Mouse (Mus musculus) urinary bladder, postnatal 10 days (tissue): Measurements from ENCODE around the gene Senp1.

Experiments used
- DNase-seq: peaks from one replicate; pipeline ENCODE4 v3.0.0; 2022; ENCODE audit warnings: low spot score

Gene Senp1

GRCm38 (mm10) chr15:98093121-98094011 is at the start of gene Senp1:
Gene Senp1, minus strand, starts transcription at chr15:98093744.
- peak; percentile 60 for DNase-seq

- no peak for DNase-seq
Measured at GRCm38 (mm10) chr15:98142515-98142914, 49.0 kb upstream of the Senp1 start.

GRCm38 (mm10) chr15:98140809-98141208 is 47.3 kb upstream of the Senp1 start:
- no peak for DNase-seq

- no peak for DNase-seq
Measured at GRCm38 (mm10) chr15:98139763-98140162, 46.2 kb upstream of the Senp1 start.

- DNase-seq = no peak
Measured at GRCm38 (mm10) chr15:98136871-98137270, 43.3 kb upstream of the Senp1 start.

- no peak for DNase-seq
Measured at GRCm38 (mm10) chr15:98135671-98136070, 42.1 kb upstream of the Senp1 start.

GRCm38 (mm10) chr15:98134666-98135065 is 41.1 kb upstream of the Senp1 start:
- DNase-seq = no peak

- no peak for DNase-seq
Measured at GRCm38 (mm10) chr15:98134034-98134433, 40.5 kb upstream of the Senp1 start.

- no peak for DNase-seq
Measured at GRCm38 (mm10) chr15:98133471-98133870, 39.9 kb upstream of the Senp1 start.

GRCm38 (mm10) chr15:98131942-98132655 is 38.6 kb upstream of the Senp1 start:
- no peak for DNase-seq

GRCm38 (mm10) chr15:98131451-98131850 is 37.9 kb upstream of the Senp1 start:
- DNase-seq = no peak

- no peak for DNase-seq
Measured at GRCm38 (mm10) chr15:98131001-98131400, 37.5 kb upstream of the Senp1 start.

GRCm38 (mm10) chr15:98120831-98121230 is 27.3 kb upstream of the Senp1 start:
- DNase-seq = no peak

- no peak for DNase-seq
Measured at GRCm38 (mm10) chr15:98119363-98119762, 25.8 kb upstream of the Senp1 start.

- no peak for DNase-seq
Measured at GRCm38 (mm10) chr15:98116287-98116686, 22.7 kb upstream of the Senp1 start.

- no peak for DNase-seq
Measured at GRCm38 (mm10) chr15:98115779-98116163, 22.2 kb upstream of the Senp1 start.

- DNase-seq = no peak
Measured at GRCm38 (mm10) chr15:98114852-98115778, 21.6 kb upstream of the Senp1 start.

GRCm38 (mm10) chr15:98114098-98114851 is 20.7 kb upstream of the Senp1 start:
- no peak for DNase-seq

- no peak for DNase-seq
Measured at GRCm38 (mm10) chr15:98111791-98112190, 18.2 kb upstream of the Senp1 start.

- peak; percentile 32 for DNase-seq
Measured at GRCm38 (mm10) chr15:98108297-98109152, 15.0 kb upstream of the Senp1 start.
